Mouse (Mus musculus) lung, postnatal 0 days (tissue): ENCODE results near the gene Lmtk3.

Experiments used
- CTCF ChIP-seq: IDR thresholded peaks from 2 replicates; pipeline ENCODE4 v1.5.1; 2016; ENCODE audit warnings: antibody characterized with exemption, mild to moderate bottlenecking
- EP300 ChIP-seq: IDR thresholded peaks from 2 replicates; pipeline ENCODE4 v1.6.1; 2016; ENCODE audit warnings: antibody characterized with exemption, mild to moderate bottlenecking, control low read depth

DNA sequence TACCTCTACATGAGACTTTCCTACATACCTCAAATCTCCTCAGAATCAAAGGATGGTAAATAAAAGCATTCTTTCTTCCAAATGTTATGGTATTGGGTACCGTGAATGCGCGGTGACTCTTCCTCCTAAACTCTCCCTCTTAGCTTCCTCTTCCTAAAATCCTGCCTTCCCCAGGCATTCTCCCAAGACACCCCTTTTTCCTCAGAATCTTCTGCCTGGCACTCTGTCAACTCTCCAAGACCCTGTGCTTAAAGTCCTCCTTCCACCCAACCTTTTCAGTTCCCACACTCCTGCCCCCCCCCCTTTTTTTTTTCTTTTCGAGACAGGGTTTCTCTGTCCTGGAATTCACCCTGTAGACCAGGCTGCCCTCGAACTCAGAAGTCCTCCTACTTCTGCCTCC is 31.3 kb downstream of the Lmtk3 start:
- TF ChIP-seq CTCF (no peak), EP300 (no peak)
